Mouse (Mus musculus): ENCODE results near the gene Il18r1.

Il18r1 gene

DNA sequence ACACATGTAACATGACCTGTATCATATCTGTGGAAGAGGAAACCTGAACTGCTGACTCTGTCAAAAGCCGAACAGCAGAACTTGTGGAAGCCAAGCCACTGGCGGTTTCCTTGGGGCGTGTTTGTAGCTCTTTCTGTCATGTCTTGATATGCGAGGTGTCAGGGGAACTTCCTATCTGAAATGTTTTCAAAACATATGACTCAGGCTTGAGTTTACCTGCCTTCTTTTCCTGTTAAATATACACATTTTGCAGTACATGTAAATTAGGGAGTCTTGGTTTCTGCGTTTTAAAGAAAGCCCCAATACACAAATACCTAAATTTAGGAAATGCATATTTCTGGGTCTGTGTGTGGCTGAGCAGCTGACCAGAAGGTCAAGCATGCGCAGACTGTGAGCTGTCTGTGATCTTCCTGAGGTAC, 14.2 kb downstream of the Il18r1 start:
- in situ Hi-C loops (cut with MboI; ENCODE audit: low sequenced_read_pairs), result no loop called here

DNA sequence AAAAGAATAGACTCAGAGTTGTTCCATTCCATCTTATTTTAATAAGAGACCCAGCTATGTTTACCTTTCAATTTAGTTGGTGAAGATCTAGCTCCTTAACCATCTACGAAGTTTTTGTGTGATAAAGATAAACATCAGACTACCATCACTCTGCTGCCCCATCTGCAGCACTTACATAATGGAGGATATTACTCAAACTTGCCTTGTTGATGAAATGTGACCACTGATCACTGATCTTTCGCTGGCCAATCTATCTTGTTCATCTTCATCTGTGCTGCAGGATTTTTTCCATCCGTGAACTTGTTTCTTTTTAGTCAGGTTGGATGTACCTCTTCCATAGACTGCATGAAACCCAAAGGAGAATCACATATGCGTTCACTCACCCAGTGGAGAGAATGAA, 29.2 kb downstream of the Il18r1 start:
- in situ Hi-C loops (cut with MboI; ENCODE audit: low sequenced_read_pairs), result no loop called here

DNA sequence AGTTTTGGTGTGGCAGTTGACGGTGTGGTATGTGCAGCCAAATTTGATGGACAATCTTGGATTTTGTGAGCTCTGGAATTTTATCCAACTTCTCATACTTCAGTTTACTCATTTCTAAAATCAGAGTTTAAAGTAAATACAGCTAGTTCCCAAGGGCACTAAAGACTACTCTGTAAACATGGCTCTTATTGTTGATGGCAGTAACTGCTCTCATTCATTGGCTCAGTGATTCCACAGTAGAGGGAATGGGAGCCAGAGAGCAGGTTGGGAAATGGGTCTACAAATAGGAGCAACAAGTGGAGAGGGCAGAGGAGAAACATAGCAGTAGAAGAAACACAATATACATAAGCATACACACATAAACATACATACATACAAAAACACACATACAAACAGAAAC, 34.4 kb downstream of the Il18r1 start:
- in situ Hi-C loops (cut with MboI; ENCODE audit: low sequenced_read_pairs), result no loop called here

DNA sequence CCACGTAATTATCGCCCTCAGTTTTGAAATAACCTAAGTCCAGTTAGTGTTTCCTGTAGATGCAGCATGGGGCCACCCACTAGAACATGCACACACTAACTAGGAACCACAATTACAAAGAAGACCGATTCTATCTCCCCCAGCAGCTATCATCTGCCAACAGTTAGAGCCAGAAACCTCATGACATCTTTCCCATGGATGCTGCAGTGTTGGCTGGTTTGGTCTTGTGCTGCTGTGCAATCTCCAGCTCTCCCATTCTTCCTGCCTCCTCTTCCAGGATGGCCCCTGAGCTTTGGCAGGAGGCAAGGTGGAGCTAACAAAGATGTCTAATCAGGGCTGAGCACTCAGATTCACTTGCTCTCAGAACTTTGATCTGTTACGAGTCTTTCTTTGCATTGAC, 35.8 kb downstream of the Il18r1 start:
- in situ Hi-C loops (cut with MboI; ENCODE audit: low sequenced_read_pairs), result no loop called here

DNA sequence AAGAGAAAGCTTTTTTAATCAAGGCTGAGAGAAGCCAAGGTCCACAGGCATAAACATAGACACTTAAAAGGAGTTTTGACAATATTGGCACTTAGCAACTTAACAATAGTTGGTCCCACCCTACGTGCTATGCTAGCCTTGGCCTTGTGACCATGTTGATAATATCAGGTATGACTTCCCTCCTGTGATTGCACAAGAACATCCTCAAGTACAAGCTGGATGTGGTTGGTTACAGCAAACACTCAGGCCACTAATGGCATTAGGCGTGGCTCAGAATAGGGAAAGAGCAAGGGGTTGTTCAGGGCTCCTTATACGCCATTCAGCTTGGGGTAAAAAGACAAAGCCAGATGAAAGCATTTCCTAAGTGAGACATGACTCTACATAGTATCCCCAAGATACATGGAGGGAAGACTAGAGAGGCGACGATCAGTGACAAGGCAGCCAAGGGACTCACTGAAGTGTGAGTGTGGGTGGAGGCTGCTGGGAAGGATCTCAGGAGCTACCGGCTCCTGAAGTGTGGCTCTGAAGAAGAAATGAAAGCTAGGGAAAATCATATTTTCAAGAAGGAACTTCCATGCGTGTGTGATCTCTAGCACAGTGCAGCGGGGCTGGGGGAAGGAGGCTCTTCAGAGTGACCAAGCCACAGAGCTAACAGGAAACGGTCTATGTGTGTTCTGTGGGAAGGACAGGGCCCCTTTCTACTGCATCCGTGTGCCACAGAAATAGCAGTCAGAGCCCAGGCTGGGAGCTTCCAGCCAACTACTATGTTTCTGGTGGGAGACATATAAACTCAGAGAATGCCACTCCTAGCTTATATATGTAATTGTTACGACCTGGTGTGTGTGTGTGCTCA, 36.4 kb downstream of the Il18r1 start:
- in situ Hi-C loops (cut with MboI; ENCODE audit: low sequenced_read_pairs), result no loop called here

DNA sequence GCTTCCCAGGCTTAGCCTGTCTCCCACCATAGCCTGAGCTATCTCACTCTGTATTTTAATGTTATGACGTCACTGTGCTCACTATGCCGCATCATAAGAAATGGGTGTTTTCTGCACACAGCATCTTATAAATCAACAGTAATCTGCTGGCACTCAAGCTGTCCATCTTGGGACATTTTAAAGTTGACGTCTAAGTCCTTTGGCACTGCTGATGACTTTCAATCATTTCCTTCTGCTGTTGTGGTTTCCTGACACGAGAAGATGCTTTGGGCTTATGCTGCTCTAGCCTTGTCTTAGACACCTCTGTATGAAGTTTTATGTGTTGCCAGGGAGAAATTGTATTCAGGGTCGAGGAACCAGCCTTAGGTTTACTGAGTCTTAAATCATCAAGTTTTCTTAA, 39.2 kb downstream of the Il18r1 start:
- in situ Hi-C loops (cut with MboI; ENCODE audit: low sequenced_read_pairs), result no loop called here

DNA sequence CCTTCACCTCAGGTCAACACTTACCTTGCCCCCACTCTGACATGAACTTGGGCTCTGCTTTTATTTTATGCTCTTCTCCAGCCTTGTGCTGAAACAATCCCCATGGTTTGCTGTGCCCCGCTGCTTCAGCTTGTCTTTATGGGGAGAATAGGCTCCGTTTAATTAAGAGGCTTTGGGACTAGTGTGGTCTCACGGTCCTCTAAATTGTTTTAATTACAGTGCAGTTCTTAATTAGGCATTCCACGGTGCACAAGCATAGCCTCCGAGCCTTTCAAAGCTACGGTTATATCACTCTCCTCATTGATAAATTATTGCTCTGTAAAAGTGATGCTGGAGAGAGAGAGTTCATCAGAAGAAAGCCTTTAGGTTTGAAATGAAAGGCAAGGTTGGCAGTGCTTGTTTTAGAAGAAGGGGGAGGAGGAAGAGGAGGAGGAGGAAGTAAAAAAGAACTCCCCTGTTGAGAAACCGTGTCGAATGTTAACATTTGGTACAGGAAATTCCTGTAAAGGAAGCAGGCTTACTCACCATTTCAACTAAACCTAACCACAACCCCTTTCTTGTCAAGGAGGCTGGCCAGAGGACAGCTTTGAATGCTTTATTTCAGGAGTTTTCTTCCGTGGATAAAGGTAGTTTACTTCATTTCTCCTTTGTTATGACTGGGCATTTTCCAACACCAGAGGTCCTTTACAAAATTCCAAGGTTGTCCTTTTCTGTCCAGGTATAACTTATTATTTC, 49.7 kb downstream of the Il18r1 start, which contains the start of gene Il18rap:
TSS of gene Il18rap (plus strand) at position 512 of the 735 bp plus-strand sequence.
- in situ Hi-C loops (cut with MboI; ENCODE audit: low sequenced_read_pairs), result no loop called here

DNA sequence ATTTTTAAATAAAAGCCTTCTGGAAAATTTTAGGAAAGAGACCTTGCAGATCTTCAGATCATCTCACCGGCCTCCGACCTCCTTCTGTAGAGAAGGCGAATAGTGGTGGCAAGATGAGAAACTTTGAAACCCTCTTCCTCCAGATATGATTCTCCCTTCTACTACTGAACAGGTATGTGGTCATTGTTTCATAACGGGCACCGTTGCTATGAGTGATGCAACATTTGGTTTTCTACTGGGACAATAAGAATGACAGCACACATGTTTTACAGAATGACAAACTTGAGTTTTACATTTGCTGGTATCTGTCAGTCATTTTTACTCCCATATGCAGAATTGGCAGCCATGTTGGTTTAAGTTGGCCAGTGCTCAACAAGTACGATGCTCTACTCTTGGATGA, 51.0 kb downstream of the Il18r1 start:
- in situ Hi-C loops (cut with MboI; ENCODE audit: low sequenced_read_pairs), result no loop called here

DNA sequence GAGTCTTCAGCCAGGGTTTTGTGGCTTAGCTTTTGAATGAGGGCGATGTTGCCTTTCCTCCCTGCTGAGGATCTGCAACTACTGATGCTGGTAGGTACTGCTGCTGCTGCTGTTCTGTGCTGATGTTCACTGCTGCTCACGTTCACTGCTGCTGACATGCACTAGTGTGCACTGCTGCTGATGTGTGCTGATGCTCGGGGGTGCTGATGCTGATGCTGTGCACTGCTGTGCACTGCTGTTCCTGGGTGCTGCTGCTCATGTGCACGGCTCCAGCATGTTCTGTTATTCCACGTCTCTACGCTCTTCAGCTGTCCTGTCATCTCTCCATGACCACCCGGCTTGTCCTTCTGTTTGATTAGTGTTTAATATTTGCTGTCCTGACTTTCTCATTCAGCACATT, 57.6 kb downstream of the Il18r1 start:
- in situ Hi-C loops (cut with MboI; ENCODE audit: low sequenced_read_pairs), result no loop called here

DNA sequence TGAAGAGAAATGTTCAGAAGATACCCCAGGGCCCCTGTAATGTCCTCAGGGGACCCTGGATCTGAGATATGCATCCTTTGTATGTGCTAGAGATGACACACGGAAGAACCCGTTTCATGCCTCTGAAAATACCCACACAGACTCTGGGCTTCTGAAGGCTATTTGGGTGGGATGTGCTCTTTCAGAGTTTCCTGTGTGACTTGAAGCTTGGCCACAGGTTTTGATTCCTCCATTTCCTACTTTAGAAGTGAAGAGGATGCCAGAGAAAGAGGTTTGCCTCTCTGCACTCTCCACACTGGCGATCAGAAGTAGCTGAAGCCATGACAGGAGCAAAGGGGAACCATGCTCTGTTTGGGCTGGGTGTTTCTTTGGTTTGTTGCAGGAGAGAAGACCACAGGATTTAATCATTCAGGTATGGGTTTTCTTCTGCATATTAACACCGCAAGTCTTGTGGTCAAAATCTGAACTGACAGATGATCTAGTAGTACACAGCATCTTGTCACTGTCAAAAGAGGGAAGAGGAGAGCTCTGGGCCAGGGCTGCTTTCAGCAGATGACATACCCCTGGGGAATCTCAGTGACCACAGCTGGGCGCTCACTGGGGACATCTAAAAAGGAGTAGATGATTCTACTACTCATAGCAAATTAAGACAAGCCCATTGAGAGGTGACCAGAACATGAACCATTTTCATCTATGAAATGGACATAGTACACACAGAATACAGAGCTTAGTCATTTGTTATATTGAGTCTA, 58.8 kb downstream of the Il18r1 start:
- in situ Hi-C loops (cut with MboI; ENCODE audit: low sequenced_read_pairs), result no loop called here

DNA sequence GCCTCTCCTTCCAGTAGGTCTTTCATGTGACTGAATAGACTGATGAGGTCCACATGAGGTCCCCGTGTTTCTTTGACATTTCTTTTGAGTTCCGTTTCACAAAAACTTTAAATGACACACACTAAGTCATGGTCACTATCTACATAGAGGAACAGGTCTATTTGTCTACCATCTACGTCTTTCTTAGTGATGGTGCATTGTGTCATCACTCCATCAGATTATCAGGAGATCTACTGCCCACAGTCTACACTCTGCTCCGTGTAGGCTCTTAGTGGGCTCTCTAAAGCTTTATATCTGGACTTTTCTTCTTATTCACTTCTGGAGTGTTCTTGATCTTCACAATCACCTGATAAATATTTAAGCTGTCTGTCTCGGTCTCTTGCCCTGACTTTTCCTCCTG, 63.9 kb downstream of the Il18r1 start:
- in situ Hi-C loops (cut with MboI; ENCODE audit: low sequenced_read_pairs), result no loop called here

DNA sequence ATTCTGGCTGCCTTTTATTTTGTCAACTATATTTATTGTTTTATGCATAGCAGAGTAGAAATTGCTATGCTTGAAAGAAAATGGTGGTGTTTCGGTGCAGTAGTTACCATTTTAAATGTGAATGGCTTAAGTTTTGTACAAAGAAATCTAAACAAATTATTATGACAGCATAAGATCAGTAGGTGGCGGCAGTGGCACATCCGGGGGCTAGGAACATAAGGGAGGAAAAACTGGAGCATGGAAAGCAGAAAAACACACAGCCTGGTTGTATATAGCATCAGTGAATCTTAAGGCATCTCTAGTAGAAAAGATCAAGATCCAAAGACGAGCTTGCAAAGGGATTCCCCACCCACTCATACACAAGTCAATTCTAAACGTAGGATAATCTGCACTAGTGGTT, 72.2 kb downstream of the Il18r1 start:
- in situ Hi-C loops (cut with MboI; ENCODE audit: low sequenced_read_pairs), result no loop called here

DNA sequence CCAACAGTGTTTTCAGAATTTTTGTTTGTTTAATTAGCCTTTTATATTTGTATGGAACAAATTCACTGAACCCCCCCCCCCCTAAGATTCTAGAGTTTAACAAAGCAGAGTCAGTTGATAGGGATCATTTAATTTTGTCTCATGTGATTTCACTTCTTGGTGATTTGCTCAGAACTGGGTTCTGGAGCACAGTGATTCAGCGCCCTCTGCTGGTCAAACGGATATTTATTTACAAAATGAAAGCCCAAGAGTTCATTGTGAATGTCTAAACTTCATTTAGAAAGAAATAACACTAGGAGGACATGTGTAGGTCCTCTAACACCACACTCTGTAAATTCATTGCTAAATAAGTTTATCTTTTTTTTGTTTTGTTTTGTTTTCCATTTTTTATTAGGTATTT, 79.3 kb downstream of the Il18r1 start:
- in situ Hi-C loops (cut with MboI; ENCODE audit: low sequenced_read_pairs), result no loop called here

DNA sequence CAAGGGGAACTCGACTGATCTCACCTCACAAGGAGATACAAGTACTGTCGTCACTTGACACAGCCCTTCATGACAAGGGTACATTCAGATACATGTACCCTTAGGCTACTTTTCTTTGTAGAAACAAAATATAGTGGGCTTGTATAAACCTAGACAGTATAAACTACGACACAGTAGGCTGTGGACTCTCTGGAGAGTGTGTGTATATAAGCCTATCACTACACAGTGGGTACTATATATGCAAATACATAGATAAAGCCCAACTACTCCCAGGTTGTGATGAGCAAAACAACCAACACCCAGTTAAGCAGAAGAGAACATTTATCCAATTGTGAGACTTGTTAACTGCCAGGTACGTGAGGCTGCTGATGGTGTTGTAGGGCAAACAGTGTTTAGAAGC, 81.3 kb downstream of the Il18r1 start:
- in situ Hi-C loops (cut with MboI; ENCODE audit: low sequenced_read_pairs), result no loop called here

DNA sequence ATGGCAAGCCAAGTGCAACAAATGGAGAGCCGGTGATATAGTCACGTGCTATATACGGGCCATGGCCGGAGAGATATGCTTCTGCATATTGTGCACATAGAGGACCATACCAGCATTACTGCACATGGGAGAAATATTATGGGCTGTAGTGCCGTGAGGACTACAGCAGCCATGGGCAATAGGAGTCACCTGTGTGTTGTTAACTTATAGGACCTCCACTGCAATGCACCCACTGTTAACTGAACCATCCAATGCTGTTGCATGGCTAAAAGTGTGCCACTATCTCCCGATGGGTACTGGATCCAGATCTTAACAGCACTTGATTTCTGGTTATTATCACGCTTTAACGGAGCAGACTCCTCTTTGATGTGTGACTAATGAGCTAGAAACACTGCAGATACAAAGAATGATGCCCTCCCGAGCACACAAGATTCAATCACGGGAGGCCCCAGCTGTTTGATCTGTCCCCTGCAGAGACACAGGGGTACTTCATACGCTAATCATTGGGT, 81.8 kb downstream of the Il18r1 start:
- in situ Hi-C loops (cut with MboI; ENCODE audit: low sequenced_read_pairs), result no loop called here

DNA sequence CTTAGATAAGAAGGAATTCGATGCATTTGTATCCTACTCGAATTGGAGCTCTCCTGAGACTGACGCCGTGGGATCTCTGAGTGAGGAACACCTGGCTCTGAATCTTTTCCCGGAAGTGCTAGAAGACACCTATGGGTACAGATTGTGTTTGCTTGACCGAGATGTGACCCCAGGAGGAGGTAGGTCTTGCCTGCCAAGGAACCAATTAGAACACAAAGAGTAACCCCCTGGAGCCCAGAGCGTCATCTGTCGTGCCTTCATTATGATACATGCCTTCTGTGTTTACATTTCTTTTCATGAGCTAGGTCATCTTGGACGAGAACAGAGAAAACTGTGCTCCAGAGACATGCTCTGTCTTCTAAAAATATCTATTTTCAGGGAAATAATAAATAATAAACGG, 82.4 kb downstream of the Il18r1 start:
- in situ Hi-C loops (cut with MboI; ENCODE audit: low sequenced_read_pairs), result no loop called here
